Mouse (Mus musculus) forebrain, embryonic 13.5 days (tissue): Measurements from ENCODE around the gene Lman2l. TPM values are rescaled to one million over a fixed set of nuclear protein-coding genes. Genes with fewer than 3 reads are reported as not detected.

Source experiments
- ATAC-seq: fragments of 200-750 bp; cut with Nextera tagmentation; 2 replicates; pipeline ENCODE4 v1.8.0; 2017
- H3K27ac ChIP-seq: fragments of 300-500 bp; sonication (generic); 2 replicates; pipeline ENCODE4 v1.5.1; 2015; ENCODE audit warnings: inconsistent platforms, mild to moderate bottlenecking, moderate library complexity
- H3K27me3 ChIP-seq: fragments of 300-500 bp; sonication (generic); 2 replicates; pipeline ENCODE4 v1.6.1; 2015; ENCODE audit warnings: mild to moderate bottlenecking, inconsistent platforms
- H3K36me3 ChIP-seq: fragments of 300-500 bp; sonication (generic); 2 replicates; pipeline ENCODE4 v1.6.1; 2015; ENCODE audit warnings: mild to moderate bottlenecking, inconsistent platforms; ENCODE audit not compliant: poor library complexity, severe bottlenecking
- H3K4me1 ChIP-seq: fragments of 300-500 bp; sonication (generic); 2 replicates; pipeline ENCODE4 v1.6.1; 2015; ENCODE audit warnings: inconsistent platforms
- H3K4me2 ChIP-seq: fragments of 300-500 bp; sonication (generic); 2 replicates; pipeline ENCODE4 v1.6.1; 2015; ENCODE audit warnings: inconsistent platforms, mild to moderate bottlenecking, moderate library complexity
- H3K4me3 ChIP-seq: fragments of 300-500 bp; sonication (generic); 2 replicates; pipeline ENCODE4 v1.5.1; 2015; ENCODE audit warnings: mild to moderate bottlenecking, inconsistent platforms
- H3K9ac ChIP-seq: fragments of 300-500 bp; sonication (generic); 2 replicates; pipeline ENCODE4 v1.6.1; 2015; ENCODE audit warnings: mild to moderate bottlenecking, inconsistent platforms
- H3K9me3 ChIP-seq: fragments of 300-500 bp; sonication (generic); replicated peaks from 2 replicates; pipeline ENCODE4 v1.6.1; 2016; ENCODE audit warnings: inconsistent platforms
- WGBS: fragments of 180-500 bp; shearing (Covaris S2); methylation state at CpG from one replicate; pipeline ENCODE4 v1.1.7; 2015; 5-methylcytosine and 5-hydroxymethylcytosine counted together
- polyA plus RNA-seq: library from polyadenylated mRNA; unstranded; fragments of >200 nt; fragmentation: Nextera tagmentation; extraction: Ambion mirVana; gene quantifications from 2 replicates; pipeline ENCODE4 v1.2.1, GENCODE M21; 2015

The Lman2l gene
- polyA plus RNA-seq, 1 experiment from 2014 or later, result 56.4 TPM

- Histone ChIP-seq H3K4me2 (no peak overlapping the region), H3K36me3 (no peaks in the 10 kb centered on the region), H3K4me3 (no peak overlapping the region), H3K9me3 (no peaks in the 10 kb centered on the region; the same call in 1 of the 2 replicates), H3K9ac (no peak overlapping the region), H3K27me3 (no peaks in the 10 kb centered on the region), H3K27ac (no peak overlapping the region), H3K4me1 (no peaks in the 10 kb centered on the region)
- WGBS, result 88% methylated on average over 6 of the region's 6 CpGs
- ATAC-seq, result no peak
Observed at GRCm38 (mm10) chr1:36454055-36454815, 9.2 kb upstream of the Lman2l start.

- Histone ChIP-seq H3K4me2 (no peak overlapping the region), H3K9me3 (no peaks in the 10 kb centered on the region), H3K36me3 (peaks cover 13% of the 10 kb centered on the region), H3K4me1 (peaks cover 18% of the 10 kb centered on the region), H3K27me3 (no peaks in the 10 kb centered on the region), H3K9ac (no peak overlapping the region), H3K27ac (no peak overlapping the region), H3K4me3 (no peak overlapping the region)
- 93% methylated on average over 5 of the region's 5 CpGs for WGBS
- no peak for ATAC-seq
Observed at GRCm38 (mm10) chr1:36446841-36447240, 1.8 kb upstream of the Lman2l start.

- Histone ChIP-seq H3K27ac (no peak overlapping the region), H3K4me3 (no peak overlapping the region), H3K4me2 (no peak overlapping the region), H3K9ac (no peak overlapping the region), H3K27me3 (no peaks in the 10 kb centered on the region), H3K9me3 (no peaks in the 10 kb centered on the region), H3K4me1 (peaks cover 18% of the 10 kb centered on the region), H3K36me3 (peaks cover 19% of the 10 kb centered on the region)
- WGBS, result 89% methylated on average over 5 of the region's 5 CpGs
- no peak for ATAC-seq
Observed at GRCm38 (mm10) chr1:36446106-36446824, 1.2 kb upstream of the Lman2l start.

DNA sequence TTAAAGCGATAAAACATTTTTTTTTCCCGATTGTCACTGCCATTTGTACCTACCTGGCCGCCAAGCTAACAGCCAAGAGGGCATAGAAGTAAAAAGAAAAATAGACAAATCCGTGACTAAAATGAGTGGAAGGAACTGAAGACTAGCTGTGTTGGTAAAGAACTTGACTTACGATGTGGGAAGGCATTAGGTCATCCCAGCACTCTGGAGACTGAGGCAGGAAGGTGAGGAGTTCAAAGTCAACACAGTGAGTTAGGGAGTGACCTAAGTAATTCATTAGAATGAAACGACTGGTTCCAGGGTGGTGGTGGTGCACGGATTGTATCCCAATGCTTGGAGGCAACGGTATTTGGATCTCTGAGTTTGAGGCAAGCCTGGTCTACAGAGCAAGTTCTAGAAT is 437 bp upstream of the Lman2l start:
- H3K27ac ChIP-seq, result peak overlapping the region; percentile 48
- H3K4me3 ChIP-seq, result no peak overlapping the region
- no peak overlapping the region for H3K9ac ChIP-seq
- peaks cover 18% of the 10 kb centered on the region for H3K4me1 ChIP-seq
- WGBS, result 43% methylated on average over 8 of the region's 8 CpGs
- no peaks in the 10 kb centered on the region for H3K27me3 ChIP-seq
- ATAC-seq, result peak; percentile 28
- no peaks in the 10 kb centered on the region for H3K9me3 ChIP-seq
- peak overlapping the region; percentile 39 for H3K4me2 ChIP-seq
- peaks cover 23% of the 10 kb centered on the region for H3K36me3 ChIP-seq

GRCm38 (mm10) chr1:36441101-36441500 is 4.0 kb downstream of the Lman2l start:
- H3K4me3 ChIP-seq, result no peak overlapping the region
- 83% methylated on average over 4 of the region's 4 CpGs for WGBS
- H3K4me1 ChIP-seq, result peaks cover 18% of the 10 kb centered on the region
- H3K27ac ChIP-seq, result no peak overlapping the region
- no peak for ATAC-seq
- H3K36me3 ChIP-seq, result peaks cover 62% of the 10 kb centered on the region
- H3K9me3 ChIP-seq, result no peaks in the 10 kb centered on the region
- H3K27me3 ChIP-seq, result no peaks in the 10 kb centered on the region
- no peak overlapping the region for H3K4me2 ChIP-seq
- H3K9ac ChIP-seq, result no peak overlapping the region

- Histone ChIP-seq H3K4me2 (no peak overlapping the region), H3K9ac (no peak overlapping the region), H3K27me3 (no peaks in the 10 kb centered on the region), H3K4me3 (no peak overlapping the region), H3K27ac (no peak overlapping the region), H3K4me1 (no peaks in the 10 kb centered on the region), H3K36me3 (peaks cover 88% of the 10 kb centered on the region), H3K9me3 (no peaks in the 10 kb centered on the region)
- WGBS, result 93% methylated on average over 3 of the region's 3 CpGs
- no peak for ATAC-seq
Observed at GRCm38 (mm10) chr1:36437223-36437622, 7.8 kb downstream of the Lman2l start.

DNA sequence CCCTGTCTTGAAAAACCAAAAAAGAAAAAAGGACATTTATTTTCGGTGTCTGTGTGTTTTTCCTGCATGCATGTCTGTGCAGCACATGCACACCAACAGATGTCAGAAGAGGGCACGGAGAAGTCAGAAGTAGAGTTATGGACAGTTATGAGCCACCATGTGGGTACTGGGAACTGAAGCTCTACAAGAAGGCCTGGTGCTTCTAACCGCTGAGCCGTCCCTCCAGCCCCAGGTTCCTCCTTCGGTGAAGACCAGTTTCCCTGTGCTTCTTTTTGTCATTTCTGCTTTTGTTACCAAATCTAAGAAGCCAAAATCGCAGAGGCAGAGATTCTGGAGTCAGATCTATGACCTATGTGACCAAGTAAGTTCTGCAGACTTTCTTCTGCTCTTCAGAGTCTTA is 8.6 kb downstream of the Lman2l start:
- H3K36me3 ChIP-seq, result peaks cover 88% of the 10 kb centered on the region
- H3K27ac ChIP-seq, result no peak overlapping the region
- no peaks in the 10 kb centered on the region for H3K27me3 ChIP-seq
- H3K9me3 ChIP-seq, result no peaks in the 10 kb centered on the region
- WGBS, result 98% methylated on average over 6 of the region's 6 CpGs
- H3K4me2 ChIP-seq, result no peak overlapping the region
- H3K9ac ChIP-seq, result no peak overlapping the region
- ATAC-seq, result no peak
- no peaks in the 10 kb centered on the region for H3K4me1 ChIP-seq
- H3K4me3 ChIP-seq, result no peak overlapping the region

DNA sequence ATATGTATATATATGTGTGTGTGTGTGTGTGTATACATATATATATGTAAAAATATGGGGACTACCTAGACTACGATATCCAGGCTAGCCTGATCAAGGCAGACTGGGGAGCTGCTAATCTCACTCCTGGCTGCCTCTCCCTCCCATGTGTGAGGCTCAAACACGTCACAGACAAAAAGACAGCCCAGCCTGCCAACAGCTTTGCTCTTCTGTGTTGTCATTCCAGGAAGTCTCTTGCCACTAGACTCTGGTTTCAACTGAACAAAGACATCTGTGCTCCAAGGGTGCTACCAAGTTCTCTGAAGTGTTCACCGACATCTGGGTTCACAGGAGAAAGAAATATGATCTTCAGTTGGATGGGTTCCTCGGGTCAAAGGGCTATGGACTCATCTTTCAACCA is 10.0 kb downstream of the Lman2l start:
- no peak for ATAC-seq
- 86% methylated on average over 4 of the region's 4 CpGs for WGBS
- no peak overlapping the region for H3K4me2 ChIP-seq
- no peak overlapping the region for H3K27ac ChIP-seq
- no peaks in the 10 kb centered on the region for H3K9me3 ChIP-seq
- no peaks in the 10 kb centered on the region for H3K27me3 ChIP-seq
- H3K4me3 ChIP-seq, result no peak overlapping the region
- no peaks in the 10 kb centered on the region for H3K4me1 ChIP-seq
- no peak overlapping the region for H3K9ac ChIP-seq
- peaks cover 95% of the 10 kb centered on the region for H3K36me3 ChIP-seq

GRCm38 (mm10) chr1:36433616-36434015 is 11.5 kb downstream of the Lman2l start:
- H3K36me3 ChIP-seq, result peaks cover 95% of the 10 kb centered on the region
- no peak for ATAC-seq
- H3K4me3 ChIP-seq, result no peak overlapping the region
- no peaks in the 10 kb centered on the region for H3K4me1 ChIP-seq
- 87% methylated on average over 3 of the region's 3 CpGs for WGBS
- H3K4me2 ChIP-seq, result no peak overlapping the region
- H3K27me3 ChIP-seq, result no peaks in the 10 kb centered on the region
- H3K9ac ChIP-seq, result no peak overlapping the region; the same call in 1 of the 2 replicates
- H3K27ac ChIP-seq, result no peak overlapping the region
- no peaks in the 10 kb centered on the region for H3K9me3 ChIP-seq

GRCm38 (mm10) chr1:36432999-36433398 is 12.1 kb downstream of the Lman2l start:
- Histone ChIP-seq H3K27ac (no peak overlapping the region), H3K36me3 (peaks cover 95% of the 10 kb centered on the region), H3K27me3 (no peaks in the 10 kb centered on the region), H3K9me3 (no peaks in the 10 kb centered on the region), H3K4me3 (no peak overlapping the region), H3K4me2 (no peak overlapping the region), H3K4me1 (no peaks in the 10 kb centered on the region), H3K9ac (no peak overlapping the region)
- no peak for ATAC-seq
- 87% methylated on average over 4 of the region's 4 CpGs for WGBS

- no peaks in the 10 kb centered on the region for H3K4me1 ChIP-seq
Observed at GRCm38 (mm10) chr1:36429511-36429910, 15.6 kb downstream of the Lman2l start.

GRCm38 (mm10) chr1:36404531-36404930 is 40.5 kb downstream of the Lman2l start:
- 89% methylated on average over 6 of the region's 6 CpGs for WGBS
- Histone ChIP-seq H3K36me3 (no peaks in the 10 kb centered on the region), H3K27ac (no peak overlapping the region), H3K4me1 (peaks cover 21% of the 10 kb centered on the region), H3K27me3 (no peaks in the 10 kb centered on the region), H3K4me2 (no peak overlapping the region), H3K4me3 (no peak overlapping the region), H3K9me3 (no peaks in the 10 kb centered on the region), H3K9ac (no peak overlapping the region)
- no peak for ATAC-seq

More at GRCm38 (mm10) chr1:36429511-36429910, 15.6 kb downstream of the Lman2l start:
- Histone ChIP-seq H3K4me3 (no peak overlapping the region), H3K27ac (no peak overlapping the region), H3K36me3 (peaks cover 95% of the 10 kb centered on the region), H3K9ac (no peak overlapping the region), H3K27me3 (no peaks in the 10 kb centered on the region), H3K9me3 (no peaks in the 10 kb centered on the region), H3K4me2 (no peak overlapping the region)
- ATAC-seq, result no peak
- WGBS, result 96% methylated on average over 2 of the region's 2 CpGs
